Mouse (Mus musculus): Measurements from ENCODE around the gene Smpx.

The Smpx gene

GRCm38 (mm10) chrX:157698862-157699261 lies at the start of gene Smpx:
Gene Smpx, plus strand, starts transcription at chrX:157698910.
- no peak for DNase-seq (ENCODE audit: low read depth, low spot score)

DNA sequence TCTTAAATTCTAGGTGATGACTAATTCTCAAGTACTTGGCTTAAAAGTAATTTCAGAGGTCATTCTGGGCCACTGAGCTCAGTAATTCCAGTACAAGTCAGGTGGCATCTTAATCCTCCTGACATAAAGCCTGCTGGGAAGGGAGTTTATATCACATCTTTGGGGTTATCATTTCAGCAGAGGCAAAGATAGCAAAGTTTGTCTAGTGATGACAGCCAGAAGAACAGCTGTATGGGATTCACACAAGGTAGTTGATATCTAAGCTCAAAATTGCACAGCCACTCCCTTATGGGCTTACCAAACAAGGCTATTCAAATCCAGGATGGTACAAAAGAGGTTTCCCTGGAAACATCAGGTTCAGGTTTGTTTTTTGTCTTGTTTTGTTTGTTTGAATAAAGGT lies 43.7 kb upstream of the Smpx start:
- no peak for DNase-seq (ENCODE audit: low read depth, low spot score)

GRCm38 (mm10) chrX:157657356-157657755 lies 41.4 kb upstream of the Smpx start:
- no peak for DNase-seq (ENCODE audit: low read depth, low spot score)

GRCm38 (mm10) chrX:157671820-157672219 lies 26.9 kb upstream of the Smpx start:
- peak; percentile 3 for DNase-seq (ENCODE audit: low read depth, low spot score)

DNA sequence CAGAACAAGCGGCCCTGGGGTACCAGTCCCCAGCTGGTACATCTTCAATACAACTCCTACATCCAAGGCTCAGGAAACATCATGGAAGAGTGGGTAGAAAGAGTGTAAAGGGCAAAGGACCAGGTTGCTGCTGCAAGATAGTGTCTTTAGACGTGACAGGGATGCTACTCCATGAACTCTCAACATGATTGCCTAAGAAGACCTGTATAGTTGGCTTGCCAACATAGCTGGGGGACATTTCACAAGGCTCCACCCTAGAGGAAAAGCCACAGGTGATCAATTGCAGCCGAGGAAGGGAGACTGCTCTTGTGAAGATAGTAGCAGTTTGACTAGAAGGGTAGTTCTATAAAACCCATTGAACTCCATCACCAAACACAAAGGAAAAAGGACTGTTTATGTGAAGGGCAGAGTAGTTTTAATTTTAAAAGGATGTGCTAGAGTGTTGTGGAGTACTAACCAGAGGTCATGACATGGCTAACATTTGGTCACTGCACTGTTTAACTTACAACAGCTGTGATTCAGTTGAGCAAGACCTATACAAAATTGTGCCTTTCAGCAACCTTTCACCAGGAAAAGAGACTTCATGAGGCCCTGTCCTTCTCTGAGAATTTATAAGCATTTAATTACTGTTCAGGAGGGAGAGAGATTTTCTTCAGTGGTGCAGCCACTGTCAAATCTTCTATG lies 23.9 kb upstream of the Smpx start:
- DNase-seq (ENCODE audit: low read depth, low spot score), result no peak

- DNase-seq (ENCODE audit: low read depth, low spot score), result no peak
Observed at GRCm38 (mm10) chrX:157691186-157691585, 7.5 kb upstream of the Smpx start.

- DNase-seq (ENCODE audit: low read depth, low spot score), result no peak
Observed at GRCm38 (mm10) chrX:157697591-157698135, 1.0 kb upstream of the Smpx start.

GRCm38 (mm10) chrX:157707236-157707635 lies 8.5 kb downstream of the Smpx start:
- DNase-seq (ENCODE audit: low read depth, low spot score), result no peak

- no peak for DNase-seq (ENCODE audit: low read depth, low spot score)
Observed at GRCm38 (mm10) chrX:157708616-157709280, 10.0 kb downstream of the Smpx start.

DNA sequence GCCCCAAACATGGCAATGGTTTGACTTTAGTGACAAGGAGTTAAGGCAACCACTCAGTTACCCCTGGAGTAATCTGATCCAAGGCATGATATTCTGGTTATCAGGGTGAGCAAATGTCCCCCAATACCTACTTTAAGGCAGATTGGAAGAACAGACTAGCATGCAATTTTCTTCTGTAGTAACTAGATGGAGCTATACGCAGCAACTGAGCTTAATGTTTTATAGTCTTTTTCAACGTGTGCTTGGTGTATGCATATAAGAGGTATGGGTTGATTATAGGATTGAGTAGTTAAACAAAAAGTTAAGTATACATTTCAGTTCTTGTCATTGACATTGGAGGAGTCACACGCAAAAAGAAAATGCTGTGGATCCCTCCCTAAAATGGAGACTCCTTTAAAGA lies 21.2 kb downstream of the Smpx start:
- DNase-seq (ENCODE audit: low read depth, low spot score), result no peak

DNA sequence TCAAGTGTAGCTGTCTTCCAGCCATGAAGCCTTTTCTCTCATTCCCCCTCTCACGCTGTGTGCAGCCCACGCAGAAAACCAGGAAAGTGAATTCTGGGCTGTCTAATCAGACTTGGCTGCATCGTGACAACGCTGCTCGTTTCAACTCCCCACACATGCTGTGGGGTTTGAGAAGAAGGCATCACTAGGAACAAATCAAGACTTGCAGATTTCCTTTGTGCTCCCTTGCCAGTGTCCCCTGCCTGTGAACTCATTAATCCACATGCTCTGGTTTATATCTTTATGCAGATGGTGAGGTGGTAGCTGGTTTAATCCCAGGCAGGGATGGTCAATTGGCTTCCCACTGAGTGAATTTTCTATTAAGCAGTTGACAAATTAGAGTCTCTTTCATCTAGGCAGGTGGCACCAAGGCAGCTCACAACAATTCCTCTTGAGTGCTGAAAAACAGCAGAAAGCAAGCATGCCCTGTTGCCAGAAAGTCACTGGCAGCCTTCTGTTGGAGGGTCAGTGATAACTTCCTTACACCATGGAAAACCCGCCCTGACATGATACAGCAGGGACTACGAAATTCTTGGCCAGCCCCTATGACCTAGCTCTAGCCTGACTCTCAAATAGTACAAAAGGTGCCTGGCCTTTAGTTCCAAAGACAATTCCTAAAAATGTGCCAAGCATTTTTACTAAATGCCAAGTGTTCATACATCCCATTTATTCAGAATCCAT lies 32.1 kb downstream of the Smpx start:
- DNase-seq (ENCODE audit: low read depth, low spot score), result no peak

DNA sequence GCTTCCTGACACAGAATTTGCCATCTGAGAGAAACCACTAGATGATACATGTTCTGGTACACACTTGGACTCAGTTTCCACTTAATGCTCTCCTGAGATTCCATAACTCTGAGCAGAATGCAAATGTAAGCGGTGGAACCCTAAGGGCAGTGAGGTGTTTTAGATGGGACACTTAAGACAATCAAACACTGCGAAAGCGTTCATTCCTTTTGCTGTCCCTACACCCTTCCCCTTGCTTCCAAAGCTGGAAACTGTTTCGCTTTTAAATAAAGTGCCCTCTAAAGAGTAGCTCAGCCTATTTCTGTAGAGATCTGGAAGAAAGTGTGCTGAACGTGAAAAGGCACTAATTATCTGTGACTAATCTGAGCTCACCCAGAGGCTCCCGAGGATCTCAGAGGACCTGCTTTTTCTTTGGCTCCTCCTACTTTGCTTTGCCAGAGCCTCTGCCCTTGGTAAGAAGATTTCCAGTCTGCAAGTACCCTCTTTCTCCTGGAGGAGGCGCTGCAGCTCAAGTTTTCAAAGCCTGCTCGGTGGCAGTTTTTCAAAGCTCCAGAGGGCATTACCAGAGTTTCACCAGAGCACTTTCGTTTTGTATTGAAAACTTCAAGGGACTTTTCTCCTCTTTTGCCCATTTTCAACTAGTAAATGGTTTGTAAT lies 33.1 kb downstream of the Smpx start:
- peak; percentile 24 for DNase-seq (ENCODE audit: low read depth, low spot score)

- no peak for DNase-seq (ENCODE audit: low read depth, low spot score)
Observed at GRCm38 (mm10) chrX:157732346-157732745, 33.6 kb downstream of the Smpx start.

DNA sequence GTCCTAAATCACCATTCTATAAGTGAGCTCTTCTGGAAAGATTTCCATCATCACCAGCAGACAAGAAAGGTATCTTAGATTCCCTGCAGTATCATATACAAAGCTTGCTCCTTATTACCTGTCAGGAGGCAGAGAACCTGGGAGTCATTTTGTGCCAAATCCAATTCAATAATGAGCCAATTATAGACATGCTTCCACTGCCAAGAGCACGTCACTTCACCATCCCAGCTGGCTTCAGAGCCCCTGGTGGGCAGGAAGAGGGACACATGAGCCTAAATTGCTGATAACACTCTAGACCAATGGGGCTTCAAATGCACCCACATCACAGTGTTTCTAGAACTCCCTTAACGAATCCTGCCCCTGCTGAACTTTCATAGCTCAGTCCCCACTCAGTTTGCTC lies 35.1 kb downstream of the Smpx start:
- no peak for DNase-seq (ENCODE audit: low read depth, low spot score)

GRCm38 (mm10) chrX:157734341-157734740 lies 35.6 kb downstream of the Smpx start:
- no peak for DNase-seq (ENCODE audit: low read depth, low spot score)

GRCm38 (mm10) chrX:157747815-157748544 lies 49.3 kb downstream of the Smpx start:
- no peak for DNase-seq (ENCODE audit: low read depth, low spot score)

DNA sequence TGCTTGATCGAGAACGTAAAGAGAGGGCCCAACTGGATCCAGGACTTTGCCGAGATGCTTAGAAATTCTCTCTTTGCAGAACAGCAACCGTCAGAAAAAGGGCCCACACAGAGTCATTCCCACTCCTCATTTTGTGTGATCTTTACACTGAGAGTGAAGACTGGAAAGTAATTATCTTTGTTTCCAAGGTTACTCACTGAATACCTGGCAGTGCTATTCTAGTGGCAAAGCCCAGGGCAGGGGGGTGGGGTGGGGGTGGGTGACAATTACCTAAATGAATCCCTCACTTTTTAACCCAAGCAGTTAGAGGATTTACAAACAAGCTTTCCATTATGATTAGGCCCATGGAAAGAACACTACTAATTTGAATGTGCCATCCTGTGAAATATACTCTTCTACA lies 55.8 kb downstream of the Smpx start:
- DNase-seq (ENCODE audit: low read depth, low spot score), result no peak

GRCm38 (mm10) chrX:157762542-157762941 lies 63.8 kb downstream of the Smpx start:
- no peak for DNase-seq (ENCODE audit: low read depth, low spot score)

DNA sequence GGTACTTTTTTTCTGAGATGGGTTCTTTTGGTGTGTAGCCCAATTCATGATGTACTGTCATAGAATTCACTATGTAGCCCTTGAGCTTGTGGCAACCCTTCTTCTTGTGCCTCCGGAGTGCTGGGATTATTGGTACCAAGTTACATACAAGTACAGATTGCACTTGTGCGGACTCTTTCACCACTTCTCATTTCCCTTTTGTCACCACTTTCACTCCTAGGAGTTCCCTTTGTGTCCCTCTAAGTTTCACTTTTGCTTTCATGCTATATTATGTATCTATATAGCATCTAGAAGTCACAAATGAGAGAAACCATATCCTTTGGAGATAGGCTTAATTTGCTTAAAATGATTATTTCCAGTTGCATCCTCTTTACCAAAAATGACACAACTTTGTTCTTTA lies 103.0 kb downstream of the Smpx start:
- DNase-seq (ENCODE audit: low read depth, low spot score), result no peak
